Mouse (Mus musculus) adrenal gland, postnatal 4 days (tissue): ENCODE measurements at regions not wholly inside any gene's neighbourhood (a gene's known extent, or its start where the extent isn't known, plus 50 kb on each side); places are given as distances from the start of the nearest gene placed in this dataset.

Source experiments
- DNase-seq, 2 experiments: peaks; one replicate each; pipeline ENCODE4 v3.0.0; 2021 to 2022; ENCODE audit warnings: low spot score in 2 of 2, mixed read lengths in 2 of 2

- no peak for DNase-seq
These were observed 260.3 kb upstream of the Rag2 start for GRCm38 (mm10) chr2:101364256-101364655.

DNA sequence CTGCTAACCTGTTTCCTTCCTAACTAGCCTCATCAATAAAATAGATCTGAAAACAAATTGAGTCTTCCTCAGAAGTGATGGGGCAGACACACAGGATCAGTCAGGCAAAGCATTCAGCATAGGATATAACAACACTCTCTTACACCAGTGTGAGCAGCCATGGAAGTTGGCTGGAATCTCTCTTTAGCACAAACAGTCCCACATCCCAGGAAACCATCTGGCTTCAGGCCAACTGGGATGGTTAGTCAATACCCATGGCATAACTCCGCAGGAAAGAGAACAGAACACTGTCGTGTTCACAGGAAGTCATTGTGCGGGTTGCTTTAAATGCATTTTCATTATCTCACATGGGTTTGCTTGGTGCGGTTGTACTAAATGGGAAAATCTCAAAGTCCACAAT lies 256.2 kb upstream of the Rag2 start:
- no peak for DNase-seq

GRCm38 (mm10) chr2:101370991-101371736 lies 253.4 kb upstream of the Rag2 start:
- DNase-seq, result no peak

DNA sequence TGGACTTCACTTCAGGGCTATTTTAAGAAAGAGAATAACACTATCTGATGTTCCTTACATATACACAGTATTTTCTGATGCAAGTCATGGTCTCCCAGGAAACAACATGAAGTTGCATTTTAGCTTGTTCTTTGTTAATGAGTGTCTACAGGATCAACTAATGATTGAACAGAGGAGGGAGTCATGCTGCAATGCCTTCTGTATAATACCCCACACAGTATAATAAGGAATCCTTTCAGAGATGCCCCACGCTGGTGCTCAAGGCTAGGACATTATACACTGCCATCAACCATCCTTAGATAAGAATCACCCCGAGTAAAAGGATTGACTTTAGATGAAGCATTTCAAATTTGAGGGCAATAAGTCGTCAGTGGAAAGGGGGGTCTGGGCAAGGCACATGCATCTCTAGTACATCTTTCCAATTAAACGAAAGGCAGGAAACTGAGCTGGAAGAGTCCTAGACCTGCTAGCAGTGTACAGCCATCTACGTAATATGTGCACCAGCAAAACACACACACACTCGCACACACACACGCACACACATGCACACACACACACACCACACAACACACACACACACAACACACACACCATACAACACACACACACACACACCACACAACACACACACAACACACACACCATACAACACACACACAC lies 252.6 kb upstream of the Rag2 start:
- DNase-seq, result no peak

- no peak for DNase-seq
These were observed 243.9 kb upstream of the Rag2 start for GRCm38 (mm10) chr2:101380595-101380994.

DNA sequence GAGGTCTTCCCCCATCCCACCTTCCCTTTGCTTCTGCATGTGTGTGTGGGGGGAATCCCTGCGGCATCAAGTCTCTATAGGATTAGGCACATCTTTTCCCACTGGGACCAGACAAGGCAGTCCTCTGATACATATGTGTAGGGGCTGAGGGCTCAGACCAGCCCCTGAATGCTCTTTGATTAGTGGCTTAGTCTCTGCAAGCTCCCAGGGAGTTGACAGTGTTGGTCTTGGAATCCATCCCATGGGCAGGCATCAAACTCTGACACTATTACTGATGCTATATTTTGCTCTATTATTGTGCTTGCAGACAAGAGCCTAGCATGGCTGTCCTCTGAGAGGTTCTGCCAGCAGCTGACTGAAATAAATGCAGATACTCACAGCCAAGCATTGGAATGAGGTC lies 209.5 kb upstream of the Rag2 start:
- no peak for DNase-seq

DNA sequence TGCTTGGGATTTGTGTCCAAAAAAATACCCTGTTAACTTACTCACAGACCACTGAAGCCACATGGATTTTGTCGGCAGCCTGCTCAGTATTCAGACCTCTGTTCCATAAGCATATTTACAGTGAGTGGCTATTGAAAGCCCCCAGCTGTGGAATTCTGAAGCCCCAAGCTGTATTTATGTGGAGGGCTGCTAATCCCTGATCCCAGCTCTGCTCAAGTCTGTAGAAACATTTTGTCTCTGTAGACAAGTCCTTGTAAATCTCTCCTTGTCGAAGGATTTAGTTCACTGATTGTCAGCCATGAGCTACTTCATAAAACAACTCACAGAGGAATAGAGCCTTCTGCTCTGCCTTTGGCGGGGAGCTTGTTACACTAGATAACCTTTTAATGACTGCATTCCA lies 207.8 kb upstream of the Rag2 start:
- DNase-seq, result no peak

DNA sequence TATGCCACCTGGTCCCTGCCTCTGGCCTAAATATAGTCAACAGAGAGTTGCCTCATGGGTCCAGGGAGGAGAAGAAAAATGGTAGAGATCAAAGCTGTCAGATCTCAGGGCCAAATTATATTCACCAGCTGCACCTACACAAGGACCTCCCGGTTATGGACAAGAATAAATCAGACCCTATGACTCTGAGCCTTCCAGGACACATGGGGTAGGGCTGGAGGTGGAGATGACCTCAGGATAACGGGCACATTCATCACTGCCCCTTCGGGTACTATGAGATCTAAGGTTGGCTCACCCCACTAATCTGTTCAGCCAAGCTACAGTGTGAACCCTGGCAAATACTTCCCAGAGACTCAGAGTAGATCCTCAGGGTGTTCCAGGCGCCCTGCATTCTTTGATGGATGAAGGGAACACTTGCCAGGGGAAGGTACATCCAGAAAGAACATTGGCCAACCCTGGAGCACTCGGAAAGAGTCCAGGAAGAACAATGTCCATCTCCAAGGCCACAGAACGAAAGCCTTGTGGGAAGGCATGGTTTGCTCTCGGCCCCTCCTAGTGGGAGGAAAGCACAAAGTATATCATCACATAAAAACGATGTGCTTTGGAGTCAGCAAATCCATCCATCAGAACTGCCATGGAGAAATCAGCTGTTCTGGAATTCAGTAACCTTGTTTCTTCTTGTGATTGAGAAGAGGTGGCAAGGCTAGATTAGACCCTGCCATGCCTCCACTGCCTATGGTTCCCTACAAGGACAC lies 191.2 kb upstream of the Rag2 start:
- peak in 1 of 2 experiments; percentile 6 for DNase-seq

DNA sequence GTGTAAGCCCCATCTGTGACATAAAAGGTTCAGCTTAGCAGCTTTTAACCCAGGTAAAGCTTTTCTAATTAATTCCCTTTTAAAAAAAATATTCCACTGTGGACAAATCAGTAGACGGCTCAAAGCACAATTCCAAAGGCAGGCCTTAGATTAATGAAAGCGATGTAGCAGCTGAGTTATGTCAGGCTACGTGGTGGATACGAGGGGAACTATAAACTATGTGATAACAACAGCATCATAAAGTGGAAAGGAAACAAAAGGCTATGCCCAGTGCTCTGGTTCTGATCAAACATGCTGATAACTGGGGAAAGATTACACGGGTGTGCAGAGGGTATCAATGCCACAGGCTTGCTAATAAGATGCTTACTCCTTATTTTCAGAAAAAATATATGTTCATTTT lies 184.3 kb upstream of the Rag2 start:
- no peak for DNase-seq

DNA sequence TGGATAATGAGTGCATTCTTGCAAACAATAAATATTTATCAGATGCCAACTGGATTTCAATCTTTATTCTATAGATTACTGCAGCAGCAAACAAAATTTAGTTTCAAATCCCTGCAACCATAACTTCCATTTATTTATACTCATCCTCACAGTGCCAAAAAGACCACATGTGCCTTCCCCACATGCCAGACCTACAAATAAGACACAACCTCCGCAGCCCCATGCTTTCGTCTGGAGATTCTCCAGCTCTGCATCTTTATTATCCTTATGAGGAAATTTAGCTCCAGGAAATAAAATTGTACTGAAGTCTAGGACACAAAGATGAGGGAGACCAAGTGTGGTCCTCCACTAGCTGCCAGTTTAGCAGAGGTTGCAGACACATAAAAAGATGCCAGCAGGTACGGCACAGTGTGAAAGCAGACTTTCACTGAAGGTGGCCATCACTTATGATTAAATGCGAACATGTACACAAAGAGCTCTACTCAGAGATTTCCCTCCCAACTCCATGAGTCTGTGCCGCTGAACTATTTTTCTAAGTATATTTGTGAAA lies 183.4 kb upstream of the Rag2 start:
- no peak for DNase-seq

DNA sequence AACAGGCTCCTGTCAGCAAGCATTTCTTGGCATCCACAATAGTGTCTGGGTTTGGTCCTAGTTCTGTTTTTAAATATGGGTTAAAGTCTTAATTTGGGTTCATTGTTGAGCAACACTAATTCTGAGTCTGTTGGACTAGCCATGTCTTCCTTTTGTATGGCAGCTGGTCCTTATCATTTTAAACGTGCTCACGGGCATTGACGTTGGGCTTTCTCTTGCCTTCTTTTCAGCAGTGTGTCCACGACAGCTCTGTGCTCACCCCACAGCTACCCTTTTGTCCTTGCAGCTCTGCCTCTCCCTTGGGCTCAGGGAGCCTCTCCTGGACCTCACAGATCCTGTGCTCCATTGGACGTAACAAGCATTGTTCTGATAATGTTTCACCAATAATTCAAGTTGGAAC lies 168.9 kb upstream of the Rag2 start:
- DNase-seq, result no peak

GRCm38 (mm10) chr2:101458959-101459358 lies 165.6 kb upstream of the Rag2 start:
- DNase-seq, result no peak

- no peak for DNase-seq
These were observed 162.1 kb upstream of the Rag2 start for GRCm38 (mm10) chr2:101462450-101462849.

- DNase-seq, result no peak
These were observed 160.0 kb upstream of the Rag2 start for GRCm38 (mm10) chr2:101464291-101465140.

GRCm38 (mm10) chr2:101470569-101471100 lies 153.9 kb upstream of the Rag2 start:
- no peak for DNase-seq

DNA sequence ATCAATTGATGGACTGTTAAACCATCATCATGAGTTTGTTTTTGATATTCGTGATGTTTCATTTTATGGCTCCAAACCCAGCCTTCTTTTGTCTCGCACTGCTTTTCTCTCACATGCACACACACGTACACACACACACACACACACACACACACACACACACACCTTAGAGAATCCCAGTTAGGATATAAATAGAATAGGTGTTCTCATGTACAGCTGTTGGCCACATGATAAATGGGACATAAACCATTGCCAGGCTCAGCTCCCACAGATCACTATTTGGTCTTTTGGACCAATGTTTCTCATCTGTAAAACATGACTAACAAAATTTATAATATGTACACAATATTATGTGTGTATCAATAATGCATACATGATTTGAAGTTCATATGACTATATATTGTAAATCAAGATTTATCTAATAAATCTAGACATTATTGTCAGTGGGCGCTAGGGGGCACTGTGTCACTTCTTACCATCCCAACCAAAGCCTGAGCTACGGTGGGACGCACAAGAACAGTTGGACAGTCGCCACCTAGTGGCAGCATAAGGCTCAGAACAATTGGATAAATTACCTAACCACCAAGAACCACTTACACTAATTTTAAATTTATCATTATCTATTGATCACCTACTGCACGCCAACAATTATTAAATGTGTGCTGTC lies 151.9 kb upstream of the Rag2 start:
- DNase-seq, result peak; percentile 37 to 73

DNA sequence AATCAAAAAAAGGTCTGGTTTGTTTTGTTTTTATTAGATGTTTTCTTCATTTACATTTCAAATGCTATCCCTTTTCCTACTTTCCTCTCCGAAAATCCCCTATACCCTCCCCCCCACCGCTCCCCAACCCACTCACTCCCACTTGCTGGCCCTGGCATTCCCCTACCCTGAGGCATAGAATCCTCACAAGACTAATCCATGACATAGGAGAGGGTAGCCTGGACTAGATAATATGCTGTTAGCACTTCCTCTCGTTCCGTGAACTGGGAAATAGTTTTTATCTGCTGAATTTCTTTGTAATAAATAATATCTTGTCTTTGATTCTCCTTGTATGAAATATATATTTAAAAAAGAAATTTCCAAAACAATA lies 151.4 kb upstream of the Rag2 start:
- no peak for DNase-seq

DNA sequence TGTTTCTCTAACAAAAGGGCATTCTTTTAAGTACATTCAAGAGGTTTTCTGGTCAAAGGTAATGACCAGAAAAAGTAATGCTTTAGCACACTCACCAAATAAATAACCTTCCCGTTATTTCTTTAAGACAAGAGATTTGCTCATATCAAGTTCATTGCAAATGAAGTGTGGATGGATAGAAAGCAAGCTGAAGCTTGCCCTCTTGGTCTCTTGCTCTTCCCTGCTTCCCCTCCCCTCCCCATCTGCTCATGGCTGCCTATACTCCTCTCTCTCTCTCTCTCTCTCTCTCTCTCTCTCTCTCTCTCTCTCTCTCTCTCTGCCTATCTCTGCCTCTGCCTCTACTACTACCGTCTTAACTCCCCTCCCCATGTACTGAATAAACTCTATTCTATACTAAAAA lies 147.7 kb upstream of the Rag2 start:
- no peak for DNase-seq

- DNase-seq, result no peak
These were observed 134.3 kb upstream of the Rag2 start for GRCm38 (mm10) chr2:101490207-101490606.

DNA sequence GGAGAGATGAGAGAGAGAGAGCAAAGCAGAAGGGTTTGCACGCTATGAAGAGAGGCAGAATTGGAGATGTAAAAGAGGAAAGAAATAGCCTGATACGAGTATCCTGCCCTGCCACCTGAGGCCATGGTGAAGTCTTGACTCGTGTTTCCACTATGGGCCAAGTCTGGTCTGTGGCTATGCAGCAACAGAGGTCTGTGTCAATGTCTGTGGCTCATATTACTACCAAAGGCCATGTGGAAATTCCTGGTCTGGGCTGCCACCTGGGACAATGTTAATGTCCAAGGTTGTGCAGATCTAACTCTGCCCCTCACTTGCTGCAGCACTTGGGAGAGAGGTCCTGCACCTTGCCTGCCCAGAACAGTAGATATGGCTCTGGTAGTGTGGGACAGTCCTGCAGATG lies 132.8 kb upstream of the Rag2 start:
- DNase-seq, result no peak
